Mouse (Mus musculus): ENCODE data around the gene Als2. TPM values are rescaled to one million over a fixed set of nuclear protein-coding genes. Genes with fewer than 3 reads are reported as not detected.

Als2 gene
- total RNA-seq (2014; rRNA removed) (27.5 and 39.4 TPM in 2 replicates), polyA plus RNA-seq (2015; fragmentation: Nextera tagmentation; extraction: Ambion mirVana) (7.8 and 11.0 TPM in 2 replicates)

- no peaks in the 10 kb centered on the region for H3K27me3 ChIP-seq (ENCODE audit: insufficient read depth, low read length)
- H3K27ac ChIP-seq (ENCODE audit: low read depth, low read length), result peak within 1 kb of the TSS; percentile 69
- H3K9ac ChIP-seq, result peak within 1 kb of the TSS; percentile 81
- peak; percentile 98 for ATAC-seq
- peak within 1 kb of the TSS; percentile 60 for H3K4me2 ChIP-seq (ENCODE audit: low read depth)
- no peak for TF ChIP-seq CTCF (IDR thresholded peaks at IDR 0.05; ENCODE audit: low read depth)
- no peaks in the 10 kb centered on the region for H3K36me3 ChIP-seq (ENCODE audit: insufficient read depth)
- DNase-seq, result peak; percentile 98
- H3K4me1 ChIP-seq (ENCODE audit: insufficient read depth), result 0 out of 2 replicates have a peak, but pooled peaks cover 6% of the 10 kb centered on the region
- WGBS, result under 1% methylated on average over 52 of the region's 58 CpGs
- peak within 1 kb of the TSS; percentile 68 for H3K4me3 ChIP-seq (ENCODE audit: low read depth, low read length)
- no peaks in the 10 kb centered on the region for H3K9me3 ChIP-seq (ENCODE audit: low read length)
Measured at GRCm38 (mm10) chr1:59236856-59237441, at the start of gene Als2. Gene Als2, minus strand, starts transcription at chr1:59237231.

- no peak for TF ChIP-seq CTCF (IDR thresholded peaks at IDR 0.05; ENCODE audit: low read depth)
- no peaks in the 10 kb centered on the region; the same call in 1 of the 2 replicates for H3K27me3 ChIP-seq (ENCODE audit: insufficient read depth, low read length)
- H3K4me3 ChIP-seq (ENCODE audit: low read depth, low read length), result no peak overlapping the region
- ATAC-seq, result no peak
- H3K9me3 ChIP-seq (ENCODE audit: low read length), result no peaks in the 10 kb centered on the region
- H3K27ac ChIP-seq (ENCODE audit: low read depth, low read length), result no peak overlapping the region
- DNase-seq, result no peak
- WGBS, result 79% methylated on average over 13 of the region's 13 CpGs
- no peaks in the 10 kb centered on the region for H3K4me1 ChIP-seq (ENCODE audit: insufficient read depth)
- no peak overlapping the region for H3K4me2 ChIP-seq (ENCODE audit: low read depth)
- no peaks in the 10 kb centered on the region for H3K36me3 ChIP-seq (ENCODE audit: insufficient read depth)
- no peak overlapping the region for H3K9ac ChIP-seq
Measured at GRCm38 (mm10) chr1:59286316-59286850, 49.4 kb upstream of the Als2 start.

- DNase-seq (no peak), ATAC-seq (no peak)
- Histone ChIP-seq H3K9ac (no peak overlapping the region), H3K27me3 (ENCODE audit: insufficient read depth, low read length) (no peaks in the 10 kb centered on the region; the same call in 1 of the 2 replicates), H3K4me3 (ENCODE audit: low read depth, low read length) (no peak overlapping the region), H3K4me1 (ENCODE audit: insufficient read depth) (no peaks in the 10 kb centered on the region), H3K27ac (ENCODE audit: low read depth, low read length) (no peak overlapping the region), H3K9me3 (ENCODE audit: low read length) (no peaks in the 10 kb centered on the region), H3K36me3 (ENCODE audit: insufficient read depth) (no peaks in the 10 kb centered on the region), H3K4me2 (ENCODE audit: low read depth) (no peak overlapping the region)
- WGBS, result 90% methylated on average over 5 of the region's 5 CpGs
- no peak for TF ChIP-seq CTCF (IDR thresholded peaks at IDR 0.05; ENCODE audit: low read depth)
Measured at GRCm38 (mm10) chr1:59285880-59286279, 48.8 kb upstream of the Als2 start.

- no peak for TF ChIP-seq CTCF (IDR thresholded peaks at IDR 0.05; ENCODE audit: low read depth)
- ATAC-seq (no peak), DNase-seq (no peak)
- no peak overlapping the region for H3K4me2 ChIP-seq (ENCODE audit: low read depth)
- no peaks in the 10 kb centered on the region for H3K36me3 ChIP-seq (ENCODE audit: insufficient read depth)
- no peaks in the 10 kb centered on the region for H3K27me3 ChIP-seq (ENCODE audit: insufficient read depth, low read length)
- H3K4me3 ChIP-seq (ENCODE audit: low read depth, low read length), result no peak overlapping the region
- H3K9ac ChIP-seq, result no peak overlapping the region
- no peaks in the 10 kb centered on the region for H3K9me3 ChIP-seq (ENCODE audit: low read length)
- H3K27ac ChIP-seq (ENCODE audit: low read depth, low read length), result no peak overlapping the region
- 38% methylated on average over 3 of the region's 3 CpGs for WGBS
- H3K4me1 ChIP-seq (ENCODE audit: insufficient read depth), result no peaks in the 10 kb centered on the region
Measured at GRCm38 (mm10) chr1:59272189-59272588, 35.2 kb upstream of the Als2 start.

GRCm38 (mm10) chr1:59269951-59270689 is 33.1 kb upstream of the Als2 start:
- no peak overlapping the region for H3K4me3 ChIP-seq (ENCODE audit: low read depth, low read length)
- H3K27ac ChIP-seq (ENCODE audit: low read depth, low read length), result no peak overlapping the region
- no peaks in the 10 kb centered on the region for H3K36me3 ChIP-seq (ENCODE audit: insufficient read depth)
- H3K4me1 ChIP-seq (ENCODE audit: insufficient read depth), result no peaks in the 10 kb centered on the region
- WGBS, result 44% methylated on average over 20 of the region's 20 CpGs
- H3K9me3 ChIP-seq (ENCODE audit: low read length), result no peaks in the 10 kb centered on the region
- no peak overlapping the region for H3K9ac ChIP-seq
- TF ChIP-seq CTCF (IDR thresholded peaks at IDR 0.05; ENCODE audit: low read depth), result no peak
- ATAC-seq (peak; percentile 45), DNase-seq (peak; percentile 36)
- no peak overlapping the region for H3K4me2 ChIP-seq (ENCODE audit: low read depth)
- no peaks in the 10 kb centered on the region for H3K27me3 ChIP-seq (ENCODE audit: insufficient read depth, low read length)

- ATAC-seq (no peak), DNase-seq (no peak)
- 95% methylated on average over 6 of the region's 6 CpGs for WGBS
- no peaks in the 10 kb centered on the region for H3K4me1 ChIP-seq (ENCODE audit: insufficient read depth)
- H3K4me2 ChIP-seq (ENCODE audit: low read depth), result no peak overlapping the region
- no peak overlapping the region for H3K27ac ChIP-seq (ENCODE audit: low read depth, low read length)
- H3K36me3 ChIP-seq (ENCODE audit: insufficient read depth), result no peaks in the 10 kb centered on the region
- H3K27me3 ChIP-seq (ENCODE audit: insufficient read depth, low read length), result no peaks in the 10 kb centered on the region
- no peaks in the 10 kb centered on the region for H3K9me3 ChIP-seq (ENCODE audit: low read length)
- no peak overlapping the region for H3K4me3 ChIP-seq (ENCODE audit: low read depth, low read length)
- TF ChIP-seq CTCF (IDR thresholded peaks at IDR 0.05; ENCODE audit: low read depth), result no peak
- H3K9ac ChIP-seq, result no peak overlapping the region
Measured at GRCm38 (mm10) chr1:59269466-59269865, 32.4 kb upstream of the Als2 start.

GRCm38 (mm10) chr1:59268931-59269330 is 31.9 kb upstream of the Als2 start:
- no peak for TF ChIP-seq CTCF (IDR thresholded peaks at IDR 0.05; ENCODE audit: low read depth)
- Histone ChIP-seq H3K4me1 (ENCODE audit: insufficient read depth) (no peaks in the 10 kb centered on the region), H3K9ac (no peak overlapping the region), H3K36me3 (ENCODE audit: insufficient read depth) (no peaks in the 10 kb centered on the region), H3K27me3 (ENCODE audit: insufficient read depth, low read length) (no peaks in the 10 kb centered on the region), H3K4me2 (ENCODE audit: low read depth) (no peak overlapping the region), H3K27ac (ENCODE audit: low read depth, low read length) (no peak overlapping the region), H3K4me3 (ENCODE audit: low read depth, low read length) (no peak overlapping the region), H3K9me3 (ENCODE audit: low read length) (no peaks in the 10 kb centered on the region)
- no peak for DNase-seq
- 71% methylated on average over 8 of the region's 8 CpGs for WGBS
- ATAC-seq, result no peak

All from forebrain, postnatal 0 days (tissue).